Mouse (Mus musculus): Measurements from ENCODE around the gene Rfc1. TPM values are rescaled to one million over a fixed set of nuclear protein-coding genes. Genes with fewer than 3 reads are reported as not detected.

Gene Rfc1
- 39.2 and 40.6 TPM in 2 replicates for polyA plus RNA-seq (2015; fragmentation: Nextera tagmentation; extraction: Ambion mirVana)

DNA sequence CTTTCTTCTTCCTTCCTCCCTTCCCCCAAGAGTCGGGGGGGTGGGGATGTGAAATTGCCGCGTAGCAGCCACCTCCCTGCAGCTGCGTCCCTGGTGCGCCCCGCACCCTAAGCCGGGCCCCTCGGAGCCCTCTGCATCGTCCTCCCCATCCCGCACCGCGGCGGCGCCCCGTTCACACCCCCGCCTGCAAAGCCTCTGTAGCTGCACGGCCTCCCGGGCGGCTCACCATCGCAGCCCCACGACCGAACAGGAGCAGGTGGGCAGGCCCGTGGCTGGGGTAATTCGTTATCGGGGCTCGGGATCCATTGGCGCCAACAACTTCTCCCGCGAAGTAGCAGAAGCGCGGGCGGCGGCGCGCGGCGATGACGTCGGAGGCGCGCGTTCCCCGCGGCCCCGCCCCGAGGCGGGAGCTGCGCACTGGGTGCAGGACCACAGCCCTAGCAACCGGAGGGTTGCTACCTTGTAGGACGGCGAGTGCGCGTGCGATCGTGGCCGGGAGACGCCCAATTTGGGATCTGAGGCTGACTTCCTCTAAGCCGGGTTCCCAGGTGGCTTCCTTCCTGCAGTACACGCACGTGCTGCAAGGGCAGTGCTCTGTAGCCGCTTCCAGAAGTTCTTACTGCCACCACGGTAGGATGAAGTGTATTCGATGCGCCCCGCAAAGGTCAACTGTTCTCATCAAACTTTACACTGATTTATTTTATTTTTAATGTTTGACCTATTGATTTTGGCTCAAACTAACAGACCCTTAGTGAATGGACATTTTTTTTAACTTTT, at the start of gene Rfc1:
Rfc1 (minus strand) TSS at position 373 of the 777 bp plus-strand sequence.
- H3K4me2 ChIP-seq, result peak within 1 kb of the TSS; percentile 86
- no peaks in the 10 kb centered on the region for H3K9me3 ChIP-seq
- peaks cover 8% of the 10 kb centered on the region; the same call in 1 of the 2 replicates for H3K4me1 ChIP-seq (replicated peaks)
- peak within 1 kb of the TSS; percentile 85 for H3K9ac ChIP-seq
- H3K36me3 ChIP-seq, result no peaks in the 10 kb centered on the region
- 0 out of 2 replicates have a peak within 1 kb of the TSS, but pooled peaks have one; percentile 52 for H3K27ac ChIP-seq
- under 1% methylated on average over 65 of the region's 65 CpGs for WGBS
- ATAC-seq (ENCODE audit: low FRiP score), result peak; percentile 97
- H3K27me3 ChIP-seq, result no peaks in the 10 kb centered on the region
- peak within 1 kb of the TSS; percentile 92 for H3K4me3 ChIP-seq

DNA sequence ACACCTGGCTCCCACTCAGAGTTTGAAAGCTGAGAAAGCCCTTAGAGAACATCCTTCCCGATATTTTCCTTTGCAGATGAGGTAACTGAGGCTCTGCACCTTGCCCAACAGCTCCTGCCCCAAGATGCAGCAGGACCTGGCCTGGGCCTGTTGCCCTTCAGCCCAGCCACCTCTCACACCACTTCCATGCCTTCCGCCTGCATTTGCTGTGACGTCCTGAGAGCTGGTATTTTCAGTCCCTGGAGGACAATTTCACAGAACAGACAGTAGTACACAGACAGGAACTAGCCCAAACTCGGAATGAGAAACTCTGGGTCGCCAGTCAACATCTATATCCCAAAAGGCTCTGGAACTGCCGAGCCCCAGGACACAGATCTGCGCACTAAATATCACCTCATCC, 39.3 kb upstream of the Rfc1 start:
- Histone ChIP-seq H3K4me2 (no peak overlapping the region), H3K27me3 (no peaks in the 10 kb centered on the region), H3K36me3 (no peaks in the 10 kb centered on the region), H3K27ac (no peak overlapping the region), H3K4me3 (no peak overlapping the region), H3K9me3 (no peaks in the 10 kb centered on the region), H3K9ac (no peak overlapping the region), H3K4me1 (replicated peaks) (no peaks in the 10 kb centered on the region)
- no peak for ATAC-seq (ENCODE audit: low FRiP score)
- 84% methylated on average over 7 of the region's 7 CpGs for WGBS

DNA sequence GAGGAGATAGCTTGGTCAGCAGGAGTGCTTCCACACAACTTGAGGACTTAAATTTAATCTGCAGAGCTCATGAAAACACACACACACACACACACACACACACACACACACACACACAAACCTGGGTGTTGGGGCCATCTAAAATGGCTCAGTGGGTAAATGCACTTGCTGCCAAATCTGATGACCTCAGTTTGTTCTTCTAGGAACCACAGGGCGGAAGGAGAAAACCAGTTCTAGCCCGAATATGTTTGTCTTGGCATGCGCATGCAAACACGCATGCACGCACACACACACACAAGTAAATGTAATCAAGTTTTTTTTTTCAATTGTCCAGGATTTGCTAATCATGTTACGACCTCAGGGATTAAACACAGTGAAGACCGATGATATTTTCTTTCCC, 36.1 kb upstream of the Rfc1 start:
- Histone ChIP-seq H3K4me3 (no peak overlapping the region), H3K27me3 (no peaks in the 10 kb centered on the region), H3K36me3 (no peaks in the 10 kb centered on the region), H3K27ac (no peak overlapping the region), H3K9ac (no peak overlapping the region), H3K9me3 (no peaks in the 10 kb centered on the region), H3K4me2 (no peak overlapping the region), H3K4me1 (replicated peaks) (no peaks in the 10 kb centered on the region)
- WGBS, result 92% methylated on average over 7 of the region's 7 CpGs
- ATAC-seq (ENCODE audit: low FRiP score), result no peak

DNA sequence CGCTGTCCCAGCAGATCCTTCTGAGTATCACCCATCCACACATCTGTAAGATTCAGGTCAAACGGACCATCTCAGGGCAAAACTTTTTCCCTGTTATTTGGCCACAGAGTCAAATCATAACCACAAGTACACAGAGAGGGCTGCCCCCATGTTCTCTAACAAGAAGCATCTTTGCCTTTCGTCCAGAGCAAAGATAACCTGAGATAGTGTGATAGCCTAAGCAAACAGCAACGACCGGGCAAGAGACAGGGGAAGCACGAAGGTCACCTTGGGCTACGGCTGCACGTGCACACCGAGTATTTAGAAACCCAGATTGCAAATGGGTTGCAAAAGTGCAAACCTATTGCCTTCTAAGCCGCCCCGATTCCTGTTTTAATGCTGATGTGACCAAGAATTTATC, 32.4 kb upstream of the Rfc1 start:
- Histone ChIP-seq H3K27me3 (no peaks in the 10 kb centered on the region), H3K27ac (no peak overlapping the region)
- ATAC-seq (ENCODE audit: low FRiP score), result no peak

DNA sequence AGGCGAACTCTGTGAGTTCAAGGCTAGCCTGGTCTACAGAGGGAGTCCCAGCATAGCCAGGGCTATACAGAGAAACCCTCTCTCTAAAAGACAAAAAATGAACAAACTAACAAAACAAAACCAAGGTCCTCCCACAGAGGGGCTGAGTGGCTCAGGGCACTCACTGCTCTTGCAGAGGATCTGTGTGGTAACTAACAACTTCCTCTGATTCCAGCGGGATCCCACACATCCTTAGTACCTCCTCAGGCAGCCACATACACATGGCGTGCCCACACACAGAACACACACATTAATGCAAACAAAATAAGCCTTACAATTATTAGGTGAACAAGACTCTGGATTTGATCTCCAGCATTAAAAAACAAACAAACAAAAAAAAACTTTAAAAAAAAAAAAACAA, 22.3 kb upstream of the Rfc1 start:
- H3K4me3 ChIP-seq, result no peak overlapping the region
- 85% methylated on average over 3 of the region's 3 CpGs for WGBS
- no peaks in the 10 kb centered on the region for H3K27me3 ChIP-seq
- ATAC-seq (ENCODE audit: low FRiP score), result no peak
- H3K36me3 ChIP-seq, result no peaks in the 10 kb centered on the region
- H3K4me1 ChIP-seq (replicated peaks), result no peaks in the 10 kb centered on the region
- peaks cover 5% of the 10 kb centered on the region; the same call in 1 of the 2 replicates for H3K9me3 ChIP-seq
- no peak overlapping the region for H3K9ac ChIP-seq
- no peak overlapping the region for H3K4me2 ChIP-seq
- no peak overlapping the region for H3K27ac ChIP-seq

More for the DNA sequence above, 32.4 kb upstream of the Rfc1 start:
- H3K4me3 ChIP-seq, result no peak overlapping the region
- 92% methylated on average over 11 of the region's 11 CpGs for WGBS
- no peak overlapping the region for H3K9ac ChIP-seq
- no peaks in the 10 kb centered on the region for H3K9me3 ChIP-seq
- no peaks in the 10 kb centered on the region for H3K4me1 ChIP-seq (replicated peaks)
- no peaks in the 10 kb centered on the region for H3K36me3 ChIP-seq
- H3K4me2 ChIP-seq, result no peak overlapping the region

DNA sequence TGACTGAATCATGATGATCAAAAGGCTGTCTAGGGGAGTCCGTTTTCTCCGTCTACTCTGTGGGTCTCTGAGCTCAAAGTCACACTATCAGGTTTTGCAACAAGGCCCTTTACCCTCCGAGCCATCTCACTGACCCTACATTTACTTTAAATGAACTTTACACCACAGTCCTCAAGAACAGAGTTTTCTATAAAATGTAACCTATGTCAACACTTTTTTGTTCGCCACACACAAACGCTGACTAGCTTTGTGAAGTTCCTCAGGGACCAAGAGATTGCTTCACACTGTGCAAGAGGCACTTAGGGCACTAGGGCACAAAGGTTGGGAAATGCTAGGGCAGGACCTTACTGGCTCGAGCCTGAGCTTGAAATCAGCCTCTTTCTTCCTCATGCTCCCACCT, 21.4 kb upstream of the Rfc1 start:
- Histone ChIP-seq H3K4me3 (no peak overlapping the region), H3K9me3 (peaks cover 5% of the 10 kb centered on the region; the same call in 1 of the 2 replicates), H3K36me3 (no peaks in the 10 kb centered on the region), H3K9ac (no peak overlapping the region), H3K27ac (no peak overlapping the region), H3K4me1 (replicated peaks) (no peaks in the 10 kb centered on the region), H3K27me3 (0 out of 2 replicates have a peak, but pooled peaks cover 3% of the 10 kb centered on the region), H3K4me2 (no peak overlapping the region)
- 81% methylated on average over 6 of the region's 6 CpGs for WGBS
- no peak for ATAC-seq (ENCODE audit: low FRiP score)

GRCm38 (mm10) chr5:65354985-65355384, 19.5 kb upstream of the Rfc1 start:
- no peak for ATAC-seq (ENCODE audit: low FRiP score)
- no peak overlapping the region for H3K27ac ChIP-seq
- H3K4me1 ChIP-seq (replicated peaks), result no peaks in the 10 kb centered on the region
- H3K4me3 ChIP-seq, result no peak overlapping the region
- peaks cover 5% of the 10 kb centered on the region; the same call in 1 of the 2 replicates for H3K9me3 ChIP-seq
- H3K36me3 ChIP-seq, result no peaks in the 10 kb centered on the region
- H3K4me2 ChIP-seq, result no peak overlapping the region
- no peak overlapping the region for H3K9ac ChIP-seq
- whole genome bisulfite sequencing, result 81% methylated on average over 5 of the region's 5 CpGs
- 0 out of 2 replicates have a peak, but pooled peaks cover 3% of the 10 kb centered on the region for H3K27me3 ChIP-seq

- H3K9me3 ChIP-seq, result peaks cover 5% of the 10 kb centered on the region; the same call in 1 of the 2 replicates
- no peak overlapping the region for H3K9ac ChIP-seq
- H3K4me1 ChIP-seq (replicated peaks), result no peaks in the 10 kb centered on the region
- 91% methylated on average over 3 of the region's 3 CpGs for WGBS
- no peak for ATAC-seq (ENCODE audit: low FRiP score)
- no peak overlapping the region for H3K4me2 ChIP-seq
- no peaks in the 10 kb centered on the region for H3K36me3 ChIP-seq
- H3K4me3 ChIP-seq, result no peak overlapping the region
- 0 out of 2 replicates have a peak, but pooled peaks cover 3% of the 10 kb centered on the region for H3K27me3 ChIP-seq
- no peak overlapping the region for H3K27ac ChIP-seq
These were observed 18.6 kb upstream of the Rfc1 start for GRCm38 (mm10) chr5:65354097-65354496.

DNA sequence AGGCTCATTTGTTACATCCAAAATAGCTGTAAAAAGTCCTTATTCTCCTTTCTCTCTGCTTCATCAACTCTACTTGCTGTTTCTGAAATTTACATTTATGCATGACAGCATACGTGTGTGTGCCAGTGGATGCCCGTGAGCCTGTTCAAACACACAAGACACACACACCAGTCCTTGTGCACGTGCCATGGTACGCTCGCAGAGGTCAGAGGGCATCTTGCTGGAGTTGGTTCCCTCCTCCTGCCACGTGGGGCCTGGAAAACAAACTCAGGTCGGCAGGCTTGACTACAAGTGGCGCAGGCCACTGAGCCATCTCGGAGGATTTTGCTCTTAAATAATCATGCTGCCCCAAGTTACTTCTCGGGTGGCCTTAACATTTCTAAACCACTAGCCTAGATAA, 15.0 kb upstream of the Rfc1 start:
- Histone ChIP-seq H3K36me3 (no peaks in the 10 kb centered on the region), H3K9me3 (peaks cover 5% of the 10 kb centered on the region; the same call in 1 of the 2 replicates), H3K4me3 (no peak overlapping the region), H3K27ac (no peak overlapping the region), H3K27me3 (0 out of 2 replicates have a peak, but pooled peaks cover 6% of the 10 kb centered on the region), H3K4me2 (no peak overlapping the region), H3K9ac (no peak overlapping the region), H3K4me1 (replicated peaks) (no peaks in the 10 kb centered on the region; the same call in 1 of the 2 replicates)
- WGBS, result 64% methylated on average over 10 of the region's 10 CpGs
- no peak for ATAC-seq (ENCODE audit: low FRiP score)

DNA sequence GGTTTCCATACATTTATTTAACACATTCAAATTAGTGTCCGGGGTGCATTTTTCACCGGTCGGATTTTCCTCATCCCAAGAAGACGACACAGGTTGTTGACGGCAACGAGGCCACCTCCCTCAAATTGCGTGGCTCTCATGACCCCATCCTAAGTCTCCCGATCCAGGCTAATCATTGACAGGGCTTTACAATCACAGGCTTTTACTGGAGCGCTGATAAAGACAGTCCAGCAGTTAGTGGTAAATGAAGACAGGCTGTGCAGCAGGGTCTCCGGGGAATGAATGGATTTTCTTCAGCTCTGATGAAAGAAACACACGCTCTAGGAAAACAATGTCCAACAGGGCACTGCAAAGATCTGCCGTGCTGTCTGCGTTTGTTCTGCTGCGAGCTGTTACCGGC, 12.7 kb upstream of the Rfc1 start, which contains the start of gene Klb:
Klb (plus strand) TSS at position 147 of the 400 bp plus-strand sequence.
- Histone ChIP-seq H3K4me2 (peak within 1 kb of the TSS; percentile 51), H3K4me1 (replicated peaks) (no peaks in the 10 kb centered on the region; the same call in 1 of the 2 replicates), H3K27me3 (0 out of 2 replicates have a peak, but pooled peaks cover 6% of the 10 kb centered on the region), H3K4me3 (peak within 1 kb of the TSS; percentile 25), H3K36me3 (no peaks in the 10 kb centered on the region), H3K9me3 (no peaks in the 10 kb centered on the region), H3K27ac (no peak within 1 kb of the TSS), H3K9ac (peak within 1 kb of the TSS; percentile 51)
- 23% methylated on average over 15 of the region's 15 CpGs for WGBS
- ATAC-seq (ENCODE audit: low FRiP score), result no peak

DNA sequence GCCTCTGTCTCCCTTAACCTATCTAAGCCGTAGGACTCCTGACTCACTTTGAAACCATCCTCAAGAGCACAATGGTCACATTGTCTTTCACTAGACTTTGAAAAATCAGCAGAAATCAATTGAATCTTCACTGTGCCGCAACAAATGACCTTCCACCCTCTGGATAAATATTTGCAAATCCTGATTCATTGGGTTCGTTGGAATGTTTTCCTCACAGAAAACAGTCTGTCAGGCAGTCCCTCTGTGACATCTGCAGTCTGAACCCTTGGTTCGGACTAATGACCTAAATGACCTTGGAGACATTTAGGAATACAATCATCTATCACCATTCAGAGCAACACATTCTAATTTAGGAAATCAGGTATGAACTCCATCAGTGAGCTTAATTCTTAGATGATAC, 4.7 kb upstream of the Rfc1 start:
- no peak for ATAC-seq (ENCODE audit: low FRiP score)
- H3K4me2 ChIP-seq, result no peak overlapping the region
- 46% methylated on average over 4 of the region's 4 CpGs for WGBS

GRCm38 (mm10) chr5:65338394-65338793, 2.9 kb upstream of the Rfc1 start:
- WGBS, result 84% methylated on average over 6 of the region's 6 CpGs
- no peak overlapping the region for H3K27ac ChIP-seq
- peaks cover 8% of the 10 kb centered on the region; the same call in 1 of the 2 replicates for H3K4me1 ChIP-seq (replicated peaks)
- ATAC-seq (ENCODE audit: low FRiP score), result no peak
- no peaks in the 10 kb centered on the region for H3K9me3 ChIP-seq
- no peaks in the 10 kb centered on the region for H3K27me3 ChIP-seq
- H3K36me3 ChIP-seq, result no peaks in the 10 kb centered on the region
- no peak overlapping the region for H3K9ac ChIP-seq
- no peak overlapping the region for H3K4me2 ChIP-seq
- H3K4me3 ChIP-seq, result no peak overlapping the region

More for the DNA sequence above, 4.7 kb upstream of the Rfc1 start:
- peaks cover 4% of the 10 kb centered on the region; the same call in 1 of the 2 replicates for H3K4me1 ChIP-seq (replicated peaks)
- H3K27me3 ChIP-seq, result no peaks in the 10 kb centered on the region
- H3K27ac ChIP-seq, result no peak overlapping the region
- H3K9me3 ChIP-seq, result no peaks in the 10 kb centered on the region
- H3K9ac ChIP-seq, result no peak overlapping the region
- no peak overlapping the region for H3K4me3 ChIP-seq
- H3K36me3 ChIP-seq, result no peaks in the 10 kb centered on the region

All from hindbrain, embryonic 13.5 days (tissue).